Mouse (Mus musculus) kidney, embryonic 14.5 days (tissue): ENCODE results near the gene Traf3ip3. TPM values are rescaled to one million over a fixed set of nuclear protein-coding genes. Genes with fewer than 3 reads are reported as not detected.
A peak's percentile ranks its signal among the peaks of the same experiment; 100 is the strongest.

Experiments used
- ATAC-seq: fragments of 200-750 bp; cut with Nextera tagmentation; 2 replicates; pipeline ENCODE4 v1.8.0; 2017; ENCODE audit warnings: moderate number of reproducible peaks, mild to moderate bottlenecking, moderate TSS enrichment, moderate library complexity; ENCODE audit not compliant: low FRiP score, low TSS enrichment
- H3K27ac ChIP-seq: fragments of 300-500 bp; sonication (generic); 2 replicates; pipeline ENCODE4 v1.5.1; 2014; ENCODE audit warnings: low read depth, mild to moderate bottlenecking, low read length, moderate library complexity, mixed read lengths
- H3K27me3 ChIP-seq: fragments of 300-500 bp; sonication (generic); 2 replicates; pipeline ENCODE4 v1.6.1; 2014; ENCODE audit warnings: mild to moderate bottlenecking, low read length; ENCODE audit not compliant: control insufficient read depth, insufficient read depth
- H3K36me3 ChIP-seq: fragments of 300-500 bp; sonication (generic); 2 replicates; pipeline ENCODE4 v1.6.1; 2014; ENCODE audit warnings: low read length, mixed read lengths; ENCODE audit not compliant: control insufficient read depth, insufficient read depth
- H3K4me1 ChIP-seq: fragments of 300-500 bp; sonication (generic); 2 replicates; pipeline ENCODE4 v1.6.1; 2014; ENCODE audit warnings: low read length, mixed read lengths; ENCODE audit not compliant: control insufficient read depth, insufficient read depth
- H3K4me2 ChIP-seq: fragments of 300-500 bp; sonication (generic); replicated peaks from 2 replicates; pipeline ENCODE4 v1.6.1; 2014; ENCODE audit warnings: low read depth, mild to moderate bottlenecking, low read length
- H3K4me3 ChIP-seq: fragments of 300-500 bp; sonication (generic); 2 replicates; pipeline ENCODE4 v1.5.1; 2014; ENCODE audit warnings: mild to moderate bottlenecking, low read length
- H3K9ac ChIP-seq: fragments of 300-500 bp; sonication (generic); 2 replicates; pipeline ENCODE4 v1.6.1; 2014; ENCODE audit warnings: low read depth, mild to moderate bottlenecking, low read length, moderate library complexity
- H3K9me3 ChIP-seq: fragments of 300-500 bp; sonication (generic); 2 replicates; pipeline ENCODE4 v1.6.1; 2016; ENCODE audit warnings: low read length; ENCODE audit not compliant: control insufficient read depth
- WGBS: fragments of 180-500 bp; shearing (Covaris S2); extraction: QIAGEN DNeasy Blood & Tissue Kit; methylation state at CpG from one replicate; pipeline ENCODE4 v1.1.7; 2014; 5-methylcytosine and 5-hydroxymethylcytosine counted together
- polyA plus RNA-seq: library from polyadenylated mRNA; unstranded; fragments of >200 nt; fragmentation: Nextera tagmentation; extraction: Ambion mirVana; gene quantifications from 2 replicates; pipeline ENCODE4 v1.2.1, GENCODE M21; 2014

Traf3ip3 gene
- polyA plus RNA-seq, 1 experiment from 2014 or later = 1.6 TPM

DNA sequence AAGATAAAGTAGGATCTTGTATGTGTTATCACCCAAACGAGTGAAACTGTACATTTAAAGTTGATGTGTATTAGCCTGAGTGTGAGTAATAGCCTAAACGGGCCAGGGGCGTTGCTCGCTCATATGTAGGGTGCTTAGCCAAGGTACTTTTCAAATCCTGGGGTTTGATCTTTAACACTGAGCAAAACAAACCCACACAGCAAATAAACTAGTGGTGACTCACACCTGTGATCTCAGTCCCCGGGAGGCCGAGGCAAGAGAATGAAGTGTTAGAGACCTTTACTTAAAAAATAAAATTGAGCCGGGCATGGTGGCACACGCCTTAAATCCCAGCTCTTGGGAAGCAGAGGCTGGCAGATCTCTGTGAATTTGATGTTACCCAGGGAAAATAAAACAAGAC, 70.7 kb downstream of the Traf3ip3 start:
- Histone ChIP-seq H3K4me1 (peaks cover 9% of the 10 kb centered on the region), H3K27ac (no peak overlapping the region), H3K9ac (peak overlapping the region; percentile 31; the same call in 1 of the 2 replicates), H3K27me3 (no peaks in the 10 kb centered on the region), H3K4me2 (peak overlapping the region; percentile 60; the same call in 1 of the 2 replicates), H3K36me3 (peaks cover 20% of the 10 kb centered on the region), H3K4me3 (peak overlapping the region; percentile 98; the same call in 1 of the 2 replicates), H3K9me3 (no peaks in the 10 kb centered on the region)
- WGBS = 66% methylated on average over 8 of the region's 8 CpGs
- ATAC-seq = peak; percentile 18; the same call in 1 of the 2 replicates

DNA sequence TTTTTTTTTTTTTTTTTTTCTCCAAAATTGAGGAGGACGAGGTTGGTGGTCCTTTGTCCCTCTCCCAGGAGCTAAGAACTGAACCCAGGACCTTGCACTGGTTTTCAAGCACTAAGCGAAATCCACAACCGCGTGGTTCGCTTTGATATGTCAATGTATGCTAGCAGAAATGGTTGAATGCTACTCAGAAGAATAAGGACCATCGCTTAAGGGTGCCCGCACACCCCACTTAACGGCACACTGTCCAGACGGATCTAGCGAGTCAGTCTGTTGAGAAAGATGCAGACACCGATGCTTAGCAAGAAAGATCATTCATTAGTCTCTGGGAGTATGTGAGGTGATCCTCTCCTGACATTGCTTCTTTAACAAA, 71.1 kb downstream of the Traf3ip3 start:
- H3K27ac ChIP-seq = no peak overlapping the region
- peaks cover 9% of the 10 kb centered on the region for H3K4me1 ChIP-seq
- H3K9me3 ChIP-seq = no peaks in the 10 kb centered on the region
- WGBS = 32% methylated on average over 11 of the region's 11 CpGs
- H3K27me3 ChIP-seq = no peaks in the 10 kb centered on the region
- peak overlapping the region; percentile 98 for H3K4me3 ChIP-seq
- H3K9ac ChIP-seq = peak overlapping the region; percentile 31; the same call in 1 of the 2 replicates
- ATAC-seq = no peak; the same call in 1 of the 2 replicates
- peak overlapping the region; percentile 60 for H3K4me2 ChIP-seq
- peaks cover 20% of the 10 kb centered on the region for H3K36me3 ChIP-seq

DNA sequence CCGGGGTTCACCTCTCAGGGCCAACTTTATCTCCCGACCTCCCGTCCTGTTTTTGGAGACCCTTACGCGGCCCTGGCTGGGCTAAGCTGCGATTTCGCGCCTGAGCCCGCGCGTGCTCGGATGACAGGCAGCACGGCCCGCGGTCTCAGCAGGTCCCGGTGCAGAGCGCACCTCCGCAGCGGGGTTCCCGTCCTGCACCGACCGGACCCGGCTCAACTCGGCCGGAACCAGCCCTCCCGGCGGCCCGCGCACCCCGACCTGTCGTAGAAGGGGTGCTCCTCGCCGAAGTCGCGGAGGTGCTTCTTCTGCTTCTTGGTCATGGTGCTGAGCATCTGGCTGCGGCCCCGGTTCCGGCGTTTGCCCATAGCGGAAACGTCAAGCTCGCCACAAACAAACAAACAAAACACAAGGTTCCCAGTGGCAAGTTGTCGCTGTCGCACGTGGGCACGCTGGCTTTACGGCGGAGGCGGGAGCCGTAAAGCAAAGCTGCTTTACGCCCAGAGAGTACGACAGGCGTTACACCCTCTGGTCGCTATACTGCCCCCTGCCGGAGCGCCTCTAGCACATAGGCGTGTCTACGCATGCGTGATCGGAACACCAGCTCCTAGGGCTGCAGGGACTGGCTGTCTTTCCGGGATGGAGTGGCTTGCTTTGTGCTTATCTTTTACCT, 71.6 kb downstream of the Traf3ip3 start, which contains the start of gene Diexf:
Gene Diexf, minus strand, starts transcription at position 487 of the 670 bp plus-strand sequence.
- peaks cover 23% of the 10 kb centered on the region for H3K36me3 ChIP-seq
- peak within 1 kb of the TSS; percentile 98 for H3K4me3 ChIP-seq
- H3K4me1 ChIP-seq = peaks cover 9% of the 10 kb centered on the region
- no peaks in the 10 kb centered on the region for H3K9me3 ChIP-seq
- peak within 1 kb of the TSS; percentile 86 for H3K9ac ChIP-seq
- H3K4me2 ChIP-seq = peak within 1 kb of the TSS; percentile 60
- no peak within 1 kb of the TSS for H3K27ac ChIP-seq
- WGBS = under 1% methylated on average over 61 of the region's 61 CpGs
- H3K27me3 ChIP-seq = no peaks in the 10 kb centered on the region
- ATAC-seq = peak; percentile 94

- H3K27ac ChIP-seq = no peak overlapping the region
- H3K4me3 ChIP-seq = peak overlapping the region; percentile 98
- peaks cover 29% of the 10 kb centered on the region for H3K36me3 ChIP-seq
- peak overlapping the region; percentile 60 for H3K4me2 ChIP-seq
- no peaks in the 10 kb centered on the region for H3K9me3 ChIP-seq
- no peaks in the 10 kb centered on the region for H3K27me3 ChIP-seq
- H3K9ac ChIP-seq = peak overlapping the region; percentile 86
- no peak for ATAC-seq
- H3K4me1 ChIP-seq = peaks cover 9% of the 10 kb centered on the region
- 28% methylated on average over 5 of the region's 5 CpGs for WGBS
Measured at GRCm38 (mm10) chr1:193129321-193129720, 72.2 kb downstream of the Traf3ip3 start.

GRCm38 (mm10) chr1:193128055-193128454, 73.4 kb downstream of the Traf3ip3 start:
- peaks cover 41% of the 10 kb centered on the region for H3K36me3 ChIP-seq
- WGBS = 92% methylated on average over 6 of the region's 6 CpGs
- H3K4me3 ChIP-seq = no peak overlapping the region
- H3K27me3 ChIP-seq = no peaks in the 10 kb centered on the region
- H3K4me2 ChIP-seq = no peak overlapping the region
- no peaks in the 10 kb centered on the region for H3K9me3 ChIP-seq
- H3K9ac ChIP-seq = no peak overlapping the region
- H3K27ac ChIP-seq = no peak overlapping the region
- no peak for ATAC-seq
- H3K4me1 ChIP-seq = peaks cover 9% of the 10 kb centered on the region

DNA sequence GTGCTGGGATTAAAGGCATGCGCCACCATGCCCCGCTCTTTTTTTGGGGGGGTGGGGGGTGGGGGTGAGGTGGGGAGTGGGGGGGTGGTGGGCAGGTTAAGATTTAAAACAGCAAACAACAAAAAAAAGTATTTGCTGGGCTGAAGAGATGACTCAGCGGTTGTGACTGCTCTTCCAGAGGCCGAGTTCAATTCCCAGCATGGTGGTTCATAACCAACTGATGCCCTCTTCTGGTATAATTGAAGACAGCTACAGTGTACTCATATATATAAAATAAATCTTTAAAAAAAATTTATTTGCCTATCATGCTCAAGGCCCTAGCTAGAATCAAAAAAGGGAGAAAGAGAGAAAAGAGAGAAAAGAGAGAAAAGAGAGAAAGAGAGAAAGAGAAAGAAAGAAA, 75.7 kb downstream of the Traf3ip3 start:
- Histone ChIP-seq H3K27ac (no peak overlapping the region), H3K9ac (no peak overlapping the region), H3K27me3 (no peaks in the 10 kb centered on the region), H3K4me1 (peaks cover 9% of the 10 kb centered on the region), H3K4me3 (no peak overlapping the region), H3K9me3 (no peaks in the 10 kb centered on the region), H3K4me2 (no peak overlapping the region), H3K36me3 (peaks cover 63% of the 10 kb centered on the region)
- ATAC-seq = no peak
- 79% methylated on average over 4 of the region's 4 CpGs for WGBS

Other genes with a start within 250 kb of the Traf3ip3 start
- 2.6 and 3.2 TPM in 2 replicates for gene Syt14, start 165.9 kb downstream of the Traf3ip3 start, polyA plus RNA-seq
- gene Diexf, start 71.4 kb downstream of the Traf3ip3 start, polyA plus RNA-seq = 9.0 and 11.0 TPM in 2 replicates
- gene Irf6, start 48.6 kb downstream of the Traf3ip3 start, polyA plus RNA-seq = 7.4 and 16.1 TPM in 2 replicates
- gene A130010J15Rik, start 33.7 kb downstream of the Traf3ip3 start, polyA plus RNA-seq = 13.1 and 16.0 TPM in 2 replicates
- 0.29 and 0.49 TPM in 2 replicates for gene Lamb3, start 6.0 kb upstream of the Traf3ip3 start, polyA plus RNA-seq
- 0.46 and 1.6 TPM in 2 replicates for gene Hsd11b1, start 62.4 kb upstream of the Traf3ip3 start, polyA plus RNA-seq
- 17.9 and 26.5 TPM in 2 replicates for gene G0s2, start 71.5 kb upstream of the Traf3ip3 start, polyA plus RNA-seq
- gene Camk1g, start 168.6 kb upstream of the Traf3ip3 start, polyA plus RNA-seq = 10.2 and 13.4 TPM in 2 replicates